Mouse (Mus musculus): Measurements from ENCODE around the gene Dab2ip. TPM values are rescaled to one million over a fixed set of nuclear protein-coding genes. Genes with fewer than 3 reads are reported as not detected.

Dab2ip gene
- polyA plus RNA-seq, 1 experiment from 2014 or later: 68.1 TPM

DNA sequence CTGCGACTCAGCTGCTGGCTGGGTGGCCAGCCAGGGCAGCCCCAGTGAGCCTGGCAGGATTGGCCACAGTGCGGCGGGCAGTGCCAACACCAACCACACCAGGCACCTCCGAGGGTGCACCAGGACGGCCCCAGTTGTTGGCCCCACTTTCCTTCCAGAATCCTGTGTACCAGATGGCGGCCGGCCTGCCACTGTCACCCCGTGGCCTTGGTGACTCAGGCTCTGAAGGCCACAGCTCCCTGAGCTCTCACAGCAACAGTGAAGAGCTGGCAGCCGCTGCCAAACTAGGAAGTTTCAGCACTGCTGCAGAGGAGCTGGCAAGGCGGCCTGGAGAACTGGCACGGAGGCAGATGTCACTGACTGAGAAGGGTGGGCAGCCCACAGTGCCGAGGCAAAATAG is 162.0 kb downstream of the Dab2ip start:
- no peak overlapping the region for H3K27ac ChIP-seq
- no peaks in the 10 kb centered on the region for H3K9me3 ChIP-seq (replicated peaks)
- ATAC-seq (ENCODE audit: low FRiP score): no peak
- no peaks in the 10 kb centered on the region for H3K27me3 ChIP-seq
- peaks cover 90% of the 10 kb centered on the region for H3K36me3 ChIP-seq
- no peak overlapping the region for H3K4me3 ChIP-seq
- peaks cover 3% of the 10 kb centered on the region; the same call in 1 of the 2 replicates for H3K4me1 ChIP-seq
- 97% methylated on average over 12 of the region's 12 CpGs for WGBS
- no peak overlapping the region for H3K9ac ChIP-seq
- no peak overlapping the region for H3K4me2 ChIP-seq (replicated peaks)

DNA sequence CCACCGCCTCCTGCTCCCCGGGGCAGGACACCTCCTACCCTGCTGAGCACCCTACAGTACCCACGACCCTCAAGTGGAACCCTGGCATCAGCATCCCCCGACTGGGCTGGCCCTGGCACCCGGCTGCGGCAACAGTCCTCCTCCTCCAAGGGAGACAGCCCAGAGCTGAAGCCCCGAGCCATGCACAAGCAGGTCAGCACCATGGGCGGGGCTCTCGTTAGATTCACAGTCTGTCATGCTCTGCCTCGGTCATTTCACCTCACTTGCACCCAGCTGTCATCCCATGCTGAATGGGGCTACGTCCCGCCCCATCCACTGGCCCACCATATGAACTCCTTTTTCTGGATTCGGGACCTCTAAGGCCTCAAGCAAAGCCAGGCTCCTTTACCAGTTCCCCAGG is 162.5 kb downstream of the Dab2ip start:
- Histone ChIP-seq H3K9ac (no peak overlapping the region), H3K4me1 (peaks cover 3% of the 10 kb centered on the region; the same call in 1 of the 2 replicates), H3K4me2 (replicated peaks) (no peak overlapping the region), H3K27me3 (no peaks in the 10 kb centered on the region), H3K4me3 (no peak overlapping the region), H3K9me3 (replicated peaks) (no peaks in the 10 kb centered on the region), H3K27ac (no peak overlapping the region), H3K36me3 (peaks cover 91% of the 10 kb centered on the region)
- 92% methylated on average over 13 of the region's 13 CpGs for WGBS
- no peak for ATAC-seq (ENCODE audit: low FRiP score)

DNA sequence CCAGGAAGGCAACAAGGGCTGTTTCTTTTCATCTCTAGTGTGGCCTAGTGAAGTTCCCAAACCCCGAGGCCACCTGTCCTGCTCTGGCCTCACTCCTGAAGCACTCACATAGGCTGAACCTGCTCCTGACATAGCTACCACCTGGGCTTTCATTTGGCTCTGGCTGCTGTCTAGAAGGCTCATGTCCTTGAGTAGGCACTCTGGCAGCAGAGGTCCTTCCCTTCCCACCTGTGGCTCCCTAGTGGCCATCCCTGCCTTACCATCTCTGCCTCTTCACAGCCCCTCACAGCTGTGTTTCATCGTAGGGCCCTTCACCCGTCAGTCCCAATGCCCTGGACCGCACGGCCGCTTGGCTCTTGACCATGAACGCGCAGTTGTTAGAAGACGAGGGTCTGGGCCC is 162.9 kb downstream of the Dab2ip start:
- no peak overlapping the region for H3K27ac ChIP-seq
- ATAC-seq (ENCODE audit: low FRiP score): no peak
- H3K27me3 ChIP-seq: no peaks in the 10 kb centered on the region
- no peaks in the 10 kb centered on the region for H3K9me3 ChIP-seq (replicated peaks)
- H3K4me3 ChIP-seq: no peak overlapping the region
- no peak overlapping the region for H3K9ac ChIP-seq
- no peak overlapping the region for H3K4me2 ChIP-seq (replicated peaks)
- WGBS: 94% methylated on average over 9 of the region's 9 CpGs
- H3K4me1 ChIP-seq: peaks cover 3% of the 10 kb centered on the region; the same call in 1 of the 2 replicates
- peaks cover 91% of the 10 kb centered on the region for H3K36me3 ChIP-seq

DNA sequence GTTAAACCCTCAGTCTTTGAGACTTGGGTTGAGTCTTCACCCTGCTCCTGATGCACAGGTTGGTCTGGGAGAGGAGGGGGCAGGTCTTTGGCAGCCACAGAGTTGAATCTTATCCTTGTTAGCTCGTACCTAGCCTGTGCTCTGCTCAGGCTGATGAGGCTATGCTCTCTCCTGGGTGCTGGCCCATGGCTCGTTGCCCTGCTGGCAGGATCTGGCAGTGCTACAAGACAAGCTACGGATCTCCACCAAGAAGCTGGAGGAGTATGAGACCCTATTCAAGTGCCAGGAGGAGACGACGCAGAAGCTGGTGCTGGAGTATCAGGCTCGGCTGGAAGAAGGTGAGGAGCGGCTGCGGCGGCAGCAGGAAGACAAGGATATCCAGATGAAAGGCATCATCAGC is 164.8 kb downstream of the Dab2ip start:
- no peak overlapping the region for H3K4me3 ChIP-seq
- no peak overlapping the region for H3K27ac ChIP-seq
- H3K9me3 ChIP-seq (replicated peaks): no peaks in the 10 kb centered on the region
- peaks cover 91% of the 10 kb centered on the region for H3K36me3 ChIP-seq
- ATAC-seq (ENCODE audit: low FRiP score): no peak
- 96% methylated on average over 9 of the region's 9 CpGs for WGBS
- no peaks in the 10 kb centered on the region for H3K27me3 ChIP-seq
- no peak overlapping the region for H3K9ac ChIP-seq
- H3K4me2 ChIP-seq (replicated peaks): no peak overlapping the region
- H3K4me1 ChIP-seq: peaks cover 3% of the 10 kb centered on the region; the same call in 1 of the 2 replicates

DNA sequence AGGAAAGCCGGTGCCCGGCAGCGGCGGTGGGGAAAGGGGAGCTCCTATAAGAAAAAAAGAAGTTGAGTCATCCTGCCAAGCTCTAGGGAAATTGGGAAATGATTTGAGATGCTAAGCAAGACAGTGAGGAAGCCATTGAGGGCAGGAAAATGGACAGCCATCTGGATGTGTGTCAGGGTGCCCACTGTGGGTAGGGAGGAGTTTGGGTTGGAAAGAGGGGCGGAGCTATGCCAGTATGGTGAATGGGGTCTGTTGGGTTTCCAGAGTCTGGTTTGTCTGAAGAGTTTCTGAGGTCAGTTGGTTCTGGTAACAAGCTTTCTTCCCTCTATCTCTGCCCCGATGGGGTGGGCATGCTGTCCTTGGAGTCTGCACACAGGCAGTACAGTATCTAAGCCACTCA is 165.2 kb downstream of the Dab2ip start:
- ATAC-seq (ENCODE audit: low FRiP score): no peak
- H3K36me3 ChIP-seq: peaks cover 91% of the 10 kb centered on the region
- 93% methylated on average over 6 of the region's 6 CpGs for WGBS
- H3K4me2 ChIP-seq (replicated peaks): no peak overlapping the region
- peaks cover 7% of the 10 kb centered on the region for H3K4me1 ChIP-seq
- no peaks in the 10 kb centered on the region for H3K9me3 ChIP-seq (replicated peaks)
- H3K27me3 ChIP-seq: no peaks in the 10 kb centered on the region
- no peak overlapping the region for H3K9ac ChIP-seq
- H3K27ac ChIP-seq: no peak overlapping the region
- no peak overlapping the region for H3K4me3 ChIP-seq

DNA sequence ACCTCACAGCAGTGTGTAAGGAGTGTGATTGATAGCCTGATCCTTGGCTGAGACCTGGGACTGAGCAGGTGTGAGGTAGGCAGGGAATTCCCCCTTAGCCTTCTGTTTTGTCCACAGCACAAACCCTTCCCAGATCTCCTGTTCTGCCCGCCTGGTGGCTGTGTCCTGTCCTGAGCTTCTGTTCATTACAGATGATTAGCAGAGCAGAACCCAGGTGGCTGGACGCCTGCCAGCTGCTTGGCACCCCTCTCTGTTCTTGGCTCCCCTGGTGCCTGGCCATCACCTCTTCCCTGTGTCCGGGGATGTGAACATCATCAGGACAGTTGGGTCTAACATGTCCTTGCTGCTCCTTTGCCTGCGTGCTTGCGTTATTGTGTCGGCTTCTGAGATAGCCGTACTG is 165.6 kb downstream of the Dab2ip start:
- 86% methylated on average over 7 of the region's 7 CpGs for WGBS
- Histone ChIP-seq H3K4me1 (peaks cover 11% of the 10 kb centered on the region), H3K4me3 (no peak overlapping the region), H3K27me3 (no peaks in the 10 kb centered on the region), H3K4me2 (replicated peaks) (no peak overlapping the region), H3K36me3 (peaks cover 91% of the 10 kb centered on the region), H3K27ac (no peak overlapping the region), H3K9me3 (replicated peaks) (no peaks in the 10 kb centered on the region), H3K9ac (no peak overlapping the region)
- no peak for ATAC-seq (ENCODE audit: low FRiP score)

DNA sequence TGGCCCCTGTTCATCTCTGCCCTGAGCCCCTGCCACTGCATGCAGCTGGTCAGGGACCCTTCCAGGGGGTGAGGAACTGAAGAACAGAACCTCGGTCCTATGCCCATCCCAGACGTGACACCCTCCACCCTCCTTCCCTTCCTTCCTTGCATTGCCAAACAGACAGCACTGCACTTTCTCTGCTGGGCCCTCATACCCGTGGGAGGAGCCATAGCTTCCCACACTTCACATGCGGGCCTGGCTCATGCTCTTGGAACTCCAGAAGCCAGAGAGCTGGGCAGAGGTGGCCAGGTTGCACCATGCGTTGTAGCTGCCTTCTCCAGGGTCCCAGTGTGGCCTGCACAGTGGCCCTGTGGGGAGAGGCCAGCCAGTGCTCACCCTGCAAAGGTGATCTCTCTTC is 170.6 kb downstream of the Dab2ip start:
- no peak overlapping the region for H3K4me3 ChIP-seq
- no peak for ATAC-seq (ENCODE audit: low FRiP score)
- H3K27ac ChIP-seq: peak overlapping the region; percentile 66
- H3K9me3 ChIP-seq (replicated peaks): no peaks in the 10 kb centered on the region
- no peak overlapping the region for H3K4me2 ChIP-seq (replicated peaks)
- WGBS: 49% methylated on average over 5 of the region's 5 CpGs
- H3K9ac ChIP-seq: no peak overlapping the region; the same call in 1 of the 2 replicates
- peaks cover 58% of the 10 kb centered on the region for H3K36me3 ChIP-seq
- H3K27me3 ChIP-seq: no peaks in the 10 kb centered on the region
- H3K4me1 ChIP-seq: peaks cover 32% of the 10 kb centered on the region

DNA sequence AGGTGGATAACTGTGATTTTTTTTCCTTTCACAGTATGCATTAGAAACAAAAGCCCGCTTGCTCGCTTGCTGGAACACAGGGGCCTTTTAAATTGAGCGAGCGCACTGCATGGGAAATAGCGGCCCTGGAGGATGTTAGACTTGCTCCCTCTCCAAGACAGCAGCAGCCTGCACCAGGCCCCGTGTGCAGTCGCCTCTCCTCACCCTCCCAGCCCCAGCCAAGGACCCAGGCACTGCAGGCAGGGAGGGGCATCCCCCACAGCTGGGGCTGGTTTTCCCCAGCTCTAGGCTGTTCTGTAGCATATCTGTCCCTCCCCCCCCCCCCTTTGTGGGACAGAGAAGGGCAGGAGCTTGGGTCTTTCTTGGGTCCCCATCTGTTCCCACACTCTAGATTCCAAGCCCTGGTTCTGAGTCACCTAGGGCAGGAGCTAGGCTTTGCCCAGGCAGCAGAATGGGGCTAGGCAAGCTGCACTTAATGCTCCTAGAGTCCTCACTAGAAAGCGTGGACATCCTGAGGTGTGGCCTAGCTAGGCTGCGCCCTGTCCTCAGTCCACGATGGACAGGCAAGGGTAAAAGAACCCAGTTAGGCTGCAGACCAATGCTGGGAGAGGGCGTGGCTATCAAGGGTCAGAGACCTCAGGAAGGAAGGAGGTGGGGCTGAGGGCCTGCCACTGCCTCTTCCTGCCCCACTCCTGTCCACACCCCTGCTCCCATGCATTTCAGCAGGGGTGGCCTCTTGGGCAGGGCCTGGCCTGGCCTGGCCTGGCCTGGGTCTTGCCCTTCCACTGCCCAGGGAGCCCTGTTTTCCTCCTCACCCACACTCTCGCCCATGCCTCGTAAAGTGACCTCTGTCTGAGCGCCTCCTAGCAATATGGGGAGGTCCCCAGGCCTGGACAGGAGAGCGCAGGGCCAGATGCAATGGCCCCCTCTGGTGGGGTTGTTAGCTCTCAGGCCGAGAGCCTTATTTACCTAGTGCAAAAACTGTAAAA is 171.3 kb downstream of the Dab2ip start:
- peaks cover 32% of the 10 kb centered on the region for H3K4me1 ChIP-seq
- H3K9me3 ChIP-seq (replicated peaks): no peaks in the 10 kb centered on the region
- H3K36me3 ChIP-seq: peaks cover 56% of the 10 kb centered on the region
- no peak overlapping the region for H3K4me3 ChIP-seq
- ATAC-seq (ENCODE audit: low FRiP score): 0 out of 2 replicates have a peak, but pooled peaks have one; percentile 35
- no peak overlapping the region; the same call in 1 of the 2 replicates for H3K9ac ChIP-seq
- 48% methylated on average over 16 of the region's 16 CpGs for WGBS
- H3K4me2 ChIP-seq (replicated peaks): no peak overlapping the region
- no peaks in the 10 kb centered on the region for H3K27me3 ChIP-seq
- H3K27ac ChIP-seq: peak overlapping the region; percentile 66

DNA sequence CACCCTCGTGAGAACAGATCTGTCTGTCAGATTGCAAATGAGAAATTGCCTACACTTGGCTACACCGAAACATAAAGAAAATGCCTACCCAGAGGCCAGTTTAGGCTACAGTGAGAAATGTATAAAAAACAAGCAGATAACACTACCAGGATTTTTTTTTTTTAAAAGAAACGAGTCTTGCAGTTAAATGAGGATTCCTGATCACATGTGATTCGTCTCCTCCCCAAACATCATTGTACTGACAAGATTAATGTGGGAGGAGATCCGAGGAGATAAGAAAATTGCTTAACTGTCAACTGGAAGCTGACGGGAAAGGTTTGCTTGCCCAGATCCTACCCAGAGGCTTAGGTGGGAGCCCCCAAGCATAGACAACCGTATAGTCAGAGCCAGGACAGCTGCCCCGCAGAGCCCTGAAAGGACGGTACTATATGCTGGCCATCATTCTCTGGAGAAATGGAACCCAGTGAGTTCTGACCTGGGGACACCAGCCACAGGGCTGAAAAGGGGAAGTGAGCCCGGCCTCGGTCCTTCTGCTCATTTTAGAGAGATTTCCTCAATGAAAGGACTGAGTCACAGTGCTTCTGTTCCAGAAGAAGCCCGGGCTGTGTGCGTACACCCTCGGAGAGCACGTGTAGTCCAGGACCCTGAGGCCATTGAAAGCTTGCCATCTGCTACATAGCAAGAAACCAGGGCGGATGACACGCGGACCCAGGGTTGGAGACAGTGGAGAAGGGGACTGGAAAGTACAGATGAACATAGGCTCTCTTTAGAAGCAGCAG is 173.8 kb downstream of the Dab2ip start:
- no peaks in the 10 kb centered on the region for H3K27me3 ChIP-seq
- peak; percentile 44; the same call in 1 of the 2 replicates for ATAC-seq (ENCODE audit: low FRiP score)
- peaks cover 32% of the 10 kb centered on the region for H3K4me1 ChIP-seq
- 70% methylated on average over 18 of the region's 18 CpGs for WGBS
- no peak overlapping the region for H3K9ac ChIP-seq
- H3K9me3 ChIP-seq (replicated peaks): no peaks in the 10 kb centered on the region
- H3K4me3 ChIP-seq: no peak overlapping the region
- no peak overlapping the region for H3K4me2 ChIP-seq (replicated peaks)
- peaks cover 34% of the 10 kb centered on the region for H3K36me3 ChIP-seq
- H3K27ac ChIP-seq: peak overlapping the region; percentile 56

DNA sequence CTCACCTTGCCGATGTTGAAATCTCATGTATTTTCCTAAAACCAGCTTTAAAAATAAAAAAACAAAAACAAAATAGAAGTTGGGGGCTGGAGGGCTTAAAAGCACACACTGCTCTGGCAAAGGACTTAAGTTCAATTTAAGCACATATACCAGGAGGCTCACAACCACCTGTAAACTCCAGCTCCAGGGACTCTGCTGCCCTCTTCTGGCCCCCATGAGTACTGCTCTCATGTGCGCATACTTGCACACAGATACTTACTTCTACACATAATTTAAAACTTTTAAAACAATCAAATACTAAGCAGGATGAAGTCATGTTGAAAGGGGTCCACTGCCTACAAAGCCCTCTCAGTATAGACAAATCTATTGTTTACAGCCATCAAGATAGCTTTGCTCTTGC is 176.9 kb downstream of the Dab2ip start:
- ATAC-seq (ENCODE audit: low FRiP score): no peak
- no peak overlapping the region for H3K4me2 ChIP-seq (replicated peaks)
- no peak overlapping the region for H3K4me3 ChIP-seq
- H3K9me3 ChIP-seq (replicated peaks): no peaks in the 10 kb centered on the region
- WGBS: 96% methylated on average over 2 of the region's 2 CpGs
- H3K4me1 ChIP-seq: peaks cover 17% of the 10 kb centered on the region
- H3K27ac ChIP-seq: no peak overlapping the region
- H3K36me3 ChIP-seq: 0 out of 2 replicates have a peak, but pooled peaks cover 6% of the 10 kb centered on the region
- no peaks in the 10 kb centered on the region for H3K27me3 ChIP-seq
- no peak overlapping the region for H3K9ac ChIP-seq

DNA sequence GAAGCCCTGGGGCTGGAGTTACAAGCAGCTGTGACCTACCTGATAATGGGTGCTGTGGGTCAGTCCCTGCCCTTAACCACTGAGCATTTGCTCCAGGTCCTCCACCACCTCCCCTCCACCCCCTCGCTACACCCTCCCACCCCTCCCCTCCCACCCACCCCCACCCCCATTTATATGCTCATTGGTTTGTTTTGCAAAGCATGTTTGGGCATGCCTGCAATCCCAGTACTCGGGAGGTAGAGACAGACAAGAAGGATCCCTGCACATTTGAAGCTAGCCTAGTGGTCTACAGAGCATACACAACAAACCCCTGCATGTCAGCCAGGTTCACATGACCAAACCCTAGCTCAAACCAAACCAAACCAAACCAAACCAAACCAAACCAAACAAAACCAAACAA is 178.0 kb downstream of the Dab2ip start:
- no peak overlapping the region for H3K27ac ChIP-seq
- 76% methylated on average over 2 of the region's 2 CpGs for WGBS
- no peaks in the 10 kb centered on the region for H3K27me3 ChIP-seq
- H3K36me3 ChIP-seq: 0 out of 2 replicates have a peak, but pooled peaks cover 4% of the 10 kb centered on the region
- no peak overlapping the region for H3K4me2 ChIP-seq (replicated peaks)
- no peaks in the 10 kb centered on the region for H3K9me3 ChIP-seq (replicated peaks)
- H3K9ac ChIP-seq: no peak overlapping the region
- ATAC-seq (ENCODE audit: low FRiP score): no peak
- peaks cover 24% of the 10 kb centered on the region for H3K4me1 ChIP-seq
- H3K4me3 ChIP-seq: no peak overlapping the region

DNA sequence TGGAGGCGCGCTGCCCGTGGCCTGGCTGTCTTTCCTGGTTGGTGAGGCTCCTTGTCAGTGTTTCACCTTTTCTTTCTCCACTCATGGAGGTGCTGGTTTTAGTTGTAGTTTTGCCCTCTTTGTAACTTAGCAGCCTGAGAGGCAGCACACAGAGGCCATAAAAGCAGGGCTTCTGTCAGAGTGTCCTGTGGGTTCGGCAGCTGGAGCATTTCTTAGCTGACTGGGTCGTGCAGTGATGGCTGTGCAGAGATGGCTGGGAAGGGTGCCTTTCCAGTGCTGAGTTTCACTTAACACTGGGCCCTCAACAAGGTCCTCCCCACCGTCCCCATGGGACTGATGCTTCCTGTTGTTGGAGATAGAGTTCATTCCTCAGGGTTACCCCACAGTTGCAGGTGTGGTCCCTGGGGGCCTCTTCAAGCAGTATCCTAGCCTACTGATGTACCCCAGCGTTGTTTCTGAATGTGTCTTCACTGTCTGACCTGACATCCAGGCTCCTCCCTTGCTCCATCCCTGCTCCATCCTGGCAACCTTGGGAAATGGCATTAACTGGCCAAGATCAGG is 179.5 kb downstream of the Dab2ip start:
- Histone ChIP-seq H3K9ac (no peak overlapping the region), H3K9me3 (replicated peaks) (no peaks in the 10 kb centered on the region), H3K4me2 (replicated peaks) (no peak overlapping the region), H3K4me1 (peaks cover 21% of the 10 kb centered on the region), H3K36me3 (no peaks in the 10 kb centered on the region), H3K4me3 (no peak overlapping the region), H3K27me3 (no peaks in the 10 kb centered on the region), H3K27ac (no peak overlapping the region)
- 81% methylated on average over 7 of the region's 7 CpGs for WGBS
- ATAC-seq (ENCODE audit: low FRiP score): no peak

Measured in hindbrain, embryonic 12.5 days (tissue).